Mouse (Mus musculus): ENCODE measurements around the gene Tnrc6c.
A peak's percentile ranks its signal among the peaks of the same experiment; 100 is the strongest.

The Tnrc6c gene

GRCm38 (mm10) chr11:117639331-117639970, 14.6 kb upstream of the Tnrc6c start:
- DNase-seq = no peak

- DNase-seq = no peak
These were observed 11.9 kb upstream of the Tnrc6c start for GRCm38 (mm10) chr11:117642181-117642580.

- no peak for DNase-seq
These were observed 10.8 kb upstream of the Tnrc6c start for GRCm38 (mm10) chr11:117643240-117643639.

DNA sequence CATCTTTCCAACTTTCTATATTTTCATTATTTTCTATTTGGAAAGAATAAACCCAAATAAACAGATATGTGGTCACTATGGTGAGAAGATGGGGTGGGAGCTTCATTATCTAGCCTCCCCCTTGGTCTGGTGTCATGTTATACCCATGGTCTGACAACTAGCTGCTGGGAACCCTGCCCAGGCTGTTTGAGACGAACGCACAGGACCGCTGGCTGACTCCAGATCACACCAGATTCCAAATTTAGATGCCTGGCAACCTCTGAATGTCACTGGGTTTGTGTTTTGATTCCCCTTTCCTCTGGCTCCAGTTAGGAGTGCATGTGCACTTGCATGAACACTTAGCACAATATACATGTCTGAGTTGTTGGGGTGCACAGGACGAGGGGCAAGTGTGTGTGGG, 7.3 kb upstream of the Tnrc6c start:
- no peak for DNase-seq

DNA sequence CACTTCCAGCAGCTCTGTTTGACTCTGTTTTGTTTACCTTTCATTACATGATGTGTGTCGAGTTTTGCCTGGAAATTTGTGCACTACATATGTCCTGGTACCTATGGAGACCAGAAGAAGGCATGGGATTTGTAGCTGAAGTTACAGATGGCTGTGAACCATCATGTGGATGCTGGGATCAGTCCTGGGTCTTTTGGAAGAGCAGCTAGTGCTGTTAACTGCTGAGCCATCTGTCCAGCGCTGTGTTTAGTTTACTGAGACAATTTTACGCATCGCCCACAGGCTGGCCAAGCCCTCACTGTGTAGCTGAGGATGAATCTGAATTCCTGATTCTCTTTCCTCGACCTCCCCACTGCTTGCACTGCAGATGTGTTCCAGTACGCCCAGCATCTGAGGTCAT, 6.1 kb upstream of the Tnrc6c start:
- no peak for DNase-seq

DNA sequence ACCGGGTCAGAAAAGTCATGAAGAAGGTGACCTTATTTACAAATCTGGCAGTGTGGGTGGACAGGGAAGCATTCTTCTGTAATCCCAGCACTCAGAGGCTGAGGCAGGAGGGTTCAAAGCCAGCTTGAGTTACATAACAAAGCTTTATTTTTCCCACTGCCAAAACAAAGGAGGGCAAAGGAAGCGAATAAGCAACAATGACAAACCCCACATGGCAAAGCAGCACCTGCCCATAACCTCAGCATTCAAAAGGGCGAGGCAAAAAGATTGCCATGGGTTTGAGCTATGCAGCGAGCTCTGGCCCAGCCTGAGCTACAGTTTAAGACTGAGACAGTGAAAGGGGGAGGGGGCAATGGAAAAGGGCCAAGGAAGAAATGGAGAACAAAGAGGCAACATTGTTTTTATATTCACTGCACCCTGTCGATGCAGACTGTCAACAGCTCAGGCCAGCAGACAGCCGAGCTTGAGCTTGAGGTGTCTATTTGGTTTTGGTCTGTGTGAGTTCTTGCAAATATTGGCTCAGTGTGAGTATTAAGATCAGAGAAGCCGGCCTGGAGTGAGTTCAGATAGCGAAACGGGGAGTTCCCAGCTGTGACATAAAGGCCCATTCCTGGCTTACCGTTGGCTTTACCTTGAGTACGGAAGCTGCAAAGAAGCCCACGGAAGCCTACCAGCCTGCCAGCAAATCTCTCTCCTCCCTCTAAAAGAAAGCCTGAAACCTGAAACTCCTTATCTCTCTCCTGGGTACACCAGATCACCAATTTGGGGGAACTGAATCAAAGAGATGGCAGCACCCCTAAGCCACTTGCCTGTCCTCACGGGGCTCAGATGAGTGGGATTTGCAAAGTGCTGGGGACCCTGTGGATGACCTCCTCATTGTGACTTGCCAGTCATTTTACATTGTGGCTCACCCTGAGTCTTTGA, 3.1 kb upstream of the Tnrc6c start:
- no peak for DNase-seq

DNA sequence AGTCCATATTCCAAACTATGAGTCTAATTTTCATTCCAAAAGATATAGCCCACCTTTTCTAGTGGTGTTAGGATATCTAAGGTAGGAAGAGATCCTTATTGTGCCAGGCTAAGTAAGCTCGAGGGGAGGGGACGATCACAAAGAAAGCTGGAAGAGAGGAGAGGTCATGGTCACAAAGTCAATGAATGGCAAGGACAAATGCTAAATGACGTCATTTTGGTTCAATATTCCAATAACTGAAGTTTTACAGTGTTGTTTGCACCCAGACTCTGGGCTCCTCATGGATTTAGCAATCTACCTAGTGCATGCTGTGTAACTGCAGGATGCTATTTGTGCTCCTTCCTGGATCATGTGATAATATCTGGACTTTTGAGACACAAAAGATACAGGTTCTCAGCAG, 1.2 kb upstream of the Tnrc6c start:
- DNase-seq = no peak

DNA sequence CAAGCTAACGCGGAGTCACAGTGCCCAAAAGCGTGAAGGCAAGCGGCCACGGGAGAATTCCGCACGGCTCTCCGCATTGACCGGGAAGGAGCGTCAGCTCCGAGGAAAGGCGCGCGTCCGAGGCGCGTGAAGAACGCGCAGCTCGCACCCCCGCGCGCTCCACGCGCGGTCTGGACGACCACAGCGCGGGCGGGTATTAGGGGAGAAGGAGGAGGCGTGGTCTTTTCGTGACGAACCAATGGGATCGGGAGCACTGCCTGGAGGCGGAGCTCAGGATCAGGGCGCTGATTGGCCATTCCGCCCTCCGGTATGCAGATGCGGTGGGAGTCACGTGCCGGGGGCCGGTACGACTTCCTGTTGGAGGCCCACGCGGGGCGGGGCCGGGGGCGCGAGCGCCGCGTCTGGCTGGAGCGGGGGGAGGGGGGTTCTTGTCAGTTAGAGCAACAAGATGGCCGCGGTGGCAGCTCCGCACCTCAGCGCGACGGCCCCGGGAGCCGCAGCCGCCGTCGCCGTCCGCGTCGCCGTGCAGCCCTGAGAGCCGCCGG, 363 bp downstream of the Tnrc6c start:
- DNase-seq = peak; percentile 98

- DNase-seq = peak; percentile 38
These were observed 824 bp downstream of the Tnrc6c start for GRCm38 (mm10) chr11:117654934-117655291.

GRCm38 (mm10) chr11:117655292-117656076, 1.4 kb downstream of the Tnrc6c start:
- peak; percentile 63 for DNase-seq

DNA sequence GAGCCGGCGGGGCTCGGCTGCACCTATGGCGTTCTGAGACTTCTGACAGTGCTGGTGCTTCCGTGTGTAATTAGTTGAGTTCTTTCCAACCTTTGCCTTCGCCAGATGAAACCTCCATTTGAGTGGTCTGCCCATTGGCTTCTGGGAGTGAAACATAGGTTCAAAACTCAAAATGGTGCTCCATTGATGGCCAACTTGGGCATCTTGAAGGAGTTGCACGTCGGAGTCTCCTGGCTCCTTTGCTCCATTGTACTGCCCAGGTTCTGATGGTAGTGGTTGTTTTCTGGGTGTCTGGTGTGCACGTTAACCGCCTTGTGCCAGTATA, 1.9 kb downstream of the Tnrc6c start:
- DNase-seq = no peak

GRCm38 (mm10) chr11:117658974-117659373, 4.9 kb downstream of the Tnrc6c start:
- DNase-seq = no peak

- no peak for DNase-seq
These were observed 9.1 kb downstream of the Tnrc6c start for GRCm38 (mm10) chr11:117663036-117663809.

DNA sequence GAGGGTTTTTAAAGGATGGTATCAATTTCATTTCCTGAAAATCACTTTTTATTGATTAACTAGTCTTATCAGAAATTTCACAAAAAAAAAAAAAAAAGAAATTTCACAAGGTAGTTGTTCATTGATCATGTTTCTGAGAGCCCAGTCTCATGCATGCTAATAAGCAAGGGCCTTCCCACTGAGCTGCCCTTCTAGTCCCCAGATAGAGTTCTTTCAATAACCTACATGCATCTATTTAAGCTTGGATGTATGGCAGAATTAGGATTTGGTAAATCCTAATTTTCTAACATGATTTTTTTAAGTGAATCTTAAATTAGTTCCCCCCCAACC, 9.7 kb downstream of the Tnrc6c start:
- DNase-seq = no peak

DNA sequence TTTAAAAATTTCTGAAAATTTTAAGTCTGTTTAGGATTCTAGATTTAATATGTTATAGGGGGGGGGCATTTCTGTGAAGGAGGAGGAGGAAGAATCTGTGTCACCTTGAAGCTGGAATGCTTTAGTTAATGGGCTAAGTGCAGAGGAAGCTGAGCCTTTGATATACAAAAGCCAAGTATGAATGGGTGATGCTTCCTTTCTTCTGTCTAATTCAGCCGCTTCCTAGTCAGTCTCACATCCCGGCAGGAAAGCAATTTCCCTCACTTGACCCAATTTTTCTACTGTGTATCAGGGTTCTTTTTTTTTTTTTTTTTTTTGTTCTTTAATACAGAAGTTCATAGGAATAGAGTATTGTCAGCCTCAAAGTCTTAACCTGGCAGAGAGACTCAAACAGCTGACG, 11.1 kb downstream of the Tnrc6c start:
- no peak for DNase-seq

- no peak for DNase-seq
These were observed 12.5 kb downstream of the Tnrc6c start for GRCm38 (mm10) chr11:117666563-117666962.

GRCm38 (mm10) chr11:117667152-117667551, 13.1 kb downstream of the Tnrc6c start:
- DNase-seq = no peak

- no peak for DNase-seq
These were observed 13.7 kb downstream of the Tnrc6c start for GRCm38 (mm10) chr11:117667825-117668224.

DNA sequence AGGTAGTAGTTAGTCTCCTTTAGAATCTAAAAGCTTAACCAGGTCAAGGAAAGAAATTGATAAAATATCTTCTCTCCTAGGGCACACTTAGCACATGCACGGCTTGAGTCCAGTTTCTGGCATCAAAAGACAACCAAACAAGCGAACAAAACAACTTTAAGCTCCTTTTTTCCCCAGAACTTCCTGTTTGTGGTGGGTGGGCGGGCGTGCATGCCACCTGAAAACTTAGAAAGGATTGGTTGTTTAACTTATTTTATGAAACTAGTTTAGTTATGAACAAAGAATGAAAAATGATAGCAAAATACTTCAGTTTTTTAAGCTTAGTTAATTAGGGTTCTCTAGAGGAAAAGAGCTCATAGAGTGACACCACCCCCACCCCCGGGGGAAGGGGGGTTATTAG, 17.5 kb downstream of the Tnrc6c start:
- DNase-seq = no peak

GRCm38 (mm10) chr11:117674531-117674930, 20.4 kb downstream of the Tnrc6c start:
- no peak for DNase-seq

DNA sequence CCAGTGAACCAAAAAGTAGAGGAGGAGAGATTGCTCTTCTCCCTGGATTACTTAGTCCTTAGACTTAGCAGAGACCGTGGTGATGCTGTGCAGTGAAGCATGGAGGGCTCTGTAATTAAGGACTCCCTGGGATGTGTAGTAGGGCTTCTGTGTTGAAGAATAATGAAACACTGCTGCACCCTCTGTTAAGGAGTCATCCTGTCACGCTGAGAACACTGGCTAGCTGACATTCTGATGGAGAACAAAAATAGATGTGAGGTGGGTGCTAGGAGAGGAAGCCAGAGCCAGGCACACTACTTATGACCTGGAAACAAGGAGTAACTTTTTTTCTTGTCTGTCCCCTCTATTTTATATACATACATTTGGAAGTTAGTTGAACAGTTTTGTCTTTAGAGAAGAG, 22.6 kb downstream of the Tnrc6c start:
- DNase-seq = no peak

DNA sequence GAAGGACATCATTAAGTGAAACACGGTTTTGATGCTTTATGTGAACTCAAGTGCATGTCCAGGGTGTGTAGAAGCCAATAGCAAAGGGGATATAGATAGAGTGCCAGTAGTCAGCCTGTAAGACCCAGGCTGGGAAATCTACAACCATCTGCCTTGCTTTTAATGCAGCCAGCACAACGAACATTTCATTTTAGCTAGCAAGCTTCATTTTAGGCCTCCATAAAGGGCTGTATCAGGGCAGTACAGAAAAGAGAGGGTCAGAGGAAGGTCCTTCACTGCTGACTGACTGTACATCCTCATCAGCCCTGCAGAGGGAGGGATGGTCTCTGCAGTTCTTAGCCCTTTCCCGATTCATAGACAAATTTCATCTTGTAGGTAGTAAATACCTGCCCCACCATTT, 23.0 kb downstream of the Tnrc6c start:
- no peak for DNase-seq

- no peak for DNase-seq
These were observed 23.5 kb downstream of the Tnrc6c start for GRCm38 (mm10) chr11:117677594-117677993.

All from liver (tissue).